Mouse (Mus musculus) erythroblast, embryonic 14.5 days (primary cell): ENCODE data around the gene Apeh. TPM values are rescaled to one million over a fixed set of nuclear protein-coding genes. Genes with fewer than 3 reads are reported as not detected.

Experiments used
- H3K27me3 ChIP-seq: 2 replicates; pipeline ENCODE4 v1.6.1; 2012; ENCODE audit warnings: inconsistent platforms; ENCODE audit not compliant: control insufficient read depth
- H3K36me3 ChIP-seq: 2 replicates; pipeline ENCODE4 v1.6.1; 2012; ENCODE audit warnings: mild to moderate bottlenecking, inconsistent platforms; ENCODE audit not compliant: control insufficient read depth
- H3K4me1 ChIP-seq: 2 replicates; pipeline ENCODE4 v1.6.1; 2012; ENCODE audit warnings: inconsistent platforms; ENCODE audit not compliant: control insufficient read depth
- H3K4me3 ChIP-seq: replicated peaks from 2 replicates; pipeline ENCODE3; 2012; ENCODE audit warnings: moderate library complexity, mild to moderate bottlenecking, inconsistent platforms
- H3K9me3 ChIP-seq: 2 replicates; pipeline ENCODE4 v1.6.1; 2012; ENCODE audit warnings: low read length, inconsistent platforms, mixed read lengths; ENCODE audit not compliant: control insufficient read depth
- GATA1 ChIP-seq: IDR thresholded peaks from 2 replicates; pipeline ENCODE4 v1.6.1; 2012; ENCODE audit warnings: low read length, inconsistent platforms, mixed read lengths
- TAL1 ChIP-seq: IDR thresholded peaks from 3 replicates; pipeline ENCODE4 v1.6.1; 2012; ENCODE audit warnings: low read length, inconsistent platforms, mixed read lengths
- polyA plus RNA-seq: library from polyadenylated mRNA; stranded (reverse); fragments of >175 nt; gene quantifications from 2 replicates; pipeline ENCODE4 v1.2.3, GENCODE M21; 2012

The Apeh gene
- polyA plus RNA-seq, 1 experiment = 47.5 TPM

GRCm38 (mm10) chr9:108069007-108069406, 25.4 kb downstream of the Apeh start:
- peaks cover 100% of the 10 kb centered on the region for H3K36me3 ChIP-seq
- H3K9me3 ChIP-seq = no peaks in the 10 kb centered on the region
- H3K4me3 ChIP-seq = no peak overlapping the region
- peaks cover 76% of the 10 kb centered on the region for H3K4me1 ChIP-seq
- no peak for TF ChIP-seq TAL1
- no peak for TF ChIP-seq GATA1
- no peaks in the 10 kb centered on the region for H3K27me3 ChIP-seq

- no peak overlapping the region for H3K4me3 ChIP-seq
- peaks cover 73% of the 10 kb centered on the region for H3K4me1 ChIP-seq
- H3K27me3 ChIP-seq = no peaks in the 10 kb centered on the region
- peaks cover 100% of the 10 kb centered on the region for H3K36me3 ChIP-seq
- TF ChIP-seq GATA1 (no peak), TAL1 (no peak)
- no peaks in the 10 kb centered on the region for H3K9me3 ChIP-seq
Measured at GRCm38 (mm10) chr9:108067900-108068299, 26.5 kb downstream of the Apeh start.

GRCm38 (mm10) chr9:108067199-108067598, 27.2 kb downstream of the Apeh start:
- H3K9me3 ChIP-seq = no peaks in the 10 kb centered on the region
- TF ChIP-seq TAL1 (no peak), GATA1 (no peak)
- peaks cover 100% of the 10 kb centered on the region for H3K36me3 ChIP-seq
- no peak overlapping the region for H3K4me3 ChIP-seq
- no peaks in the 10 kb centered on the region for H3K27me3 ChIP-seq
- peaks cover 73% of the 10 kb centered on the region for H3K4me1 ChIP-seq

GRCm38 (mm10) chr9:108065491-108066011, 28.9 kb downstream of the Apeh start:
- peaks cover 68% of the 10 kb centered on the region for H3K4me1 ChIP-seq
- H3K27me3 ChIP-seq = no peaks in the 10 kb centered on the region
- no peaks in the 10 kb centered on the region for H3K9me3 ChIP-seq
- H3K4me3 ChIP-seq = no peak overlapping the region
- peaks cover 100% of the 10 kb centered on the region for H3K36me3 ChIP-seq
- TF ChIP-seq TAL1 = no peak
- no peak for TF ChIP-seq GATA1

- Histone ChIP-seq H3K4me1 (peaks cover 54% of the 10 kb centered on the region), H3K27me3 (no peaks in the 10 kb centered on the region; the same call in 1 of the 2 replicates), H3K9me3 (no peaks in the 10 kb centered on the region), H3K4me3 (no peak overlapping the region), H3K36me3 (peaks cover 100% of the 10 kb centered on the region)
- TF ChIP-seq GATA1 (no peak), TAL1 (no peak)
Measured at GRCm38 (mm10) chr9:108063361-108063760, 31.0 kb downstream of the Apeh start.

GRCm38 (mm10) chr9:108062142-108062541, 32.3 kb downstream of the Apeh start:
- peaks cover 41% of the 10 kb centered on the region for H3K4me1 ChIP-seq
- TF ChIP-seq GATA1 = no peak
- H3K36me3 ChIP-seq = peaks cover 100% of the 10 kb centered on the region
- H3K4me3 ChIP-seq = no peak overlapping the region
- no peaks in the 10 kb centered on the region; the same call in 1 of the 2 replicates for H3K27me3 ChIP-seq
- no peaks in the 10 kb centered on the region for H3K9me3 ChIP-seq

- Histone ChIP-seq H3K36me3 (peaks cover 100% of the 10 kb centered on the region), H3K4me3 (no peak overlapping the region), H3K9me3 (no peaks in the 10 kb centered on the region), H3K27me3 (no peaks in the 10 kb centered on the region; the same call in 1 of the 2 replicates), H3K4me1 (peaks cover 28% of the 10 kb centered on the region)
- TF ChIP-seq TAL1 (no peak), GATA1 (no peak)
Measured at GRCm38 (mm10) chr9:108058291-108058690, 36.1 kb downstream of the Apeh start.

- no peaks in the 10 kb centered on the region for H3K9me3 ChIP-seq
- TF ChIP-seq GATA1 (no peak), TAL1 (no peak)
- peaks cover 100% of the 10 kb centered on the region for H3K36me3 ChIP-seq
- H3K4me1 ChIP-seq = peaks cover 31% of the 10 kb centered on the region
- no peak overlapping the region for H3K4me3 ChIP-seq
- H3K27me3 ChIP-seq = no peaks in the 10 kb centered on the region; the same call in 1 of the 2 replicates
Measured at GRCm38 (mm10) chr9:108057262-108057562, 37.2 kb downstream of the Apeh start.

GRCm38 (mm10) chr9:108056361-108057261, 37.8 kb downstream of the Apeh start:
- no peaks in the 10 kb centered on the region for H3K9me3 ChIP-seq
- no peaks in the 10 kb centered on the region; the same call in 1 of the 2 replicates for H3K27me3 ChIP-seq
- H3K4me3 ChIP-seq = no peak overlapping the region
- H3K36me3 ChIP-seq = peaks cover 100% of the 10 kb centered on the region
- TF ChIP-seq TAL1 (no peak), GATA1 (no peak)
- H3K4me1 ChIP-seq = peaks cover 34% of the 10 kb centered on the region
